Mouse (Mus musculus): Measurements from ENCODE around the gene Prpsap2. TPM values are rescaled to one million over a fixed set of nuclear protein-coding genes. Genes with fewer than 3 reads are reported as not detected.

The Prpsap2 gene
- total RNA-seq, 2 experiments from 2014 or later: 27.7 to 31.8 TPM

DNA sequence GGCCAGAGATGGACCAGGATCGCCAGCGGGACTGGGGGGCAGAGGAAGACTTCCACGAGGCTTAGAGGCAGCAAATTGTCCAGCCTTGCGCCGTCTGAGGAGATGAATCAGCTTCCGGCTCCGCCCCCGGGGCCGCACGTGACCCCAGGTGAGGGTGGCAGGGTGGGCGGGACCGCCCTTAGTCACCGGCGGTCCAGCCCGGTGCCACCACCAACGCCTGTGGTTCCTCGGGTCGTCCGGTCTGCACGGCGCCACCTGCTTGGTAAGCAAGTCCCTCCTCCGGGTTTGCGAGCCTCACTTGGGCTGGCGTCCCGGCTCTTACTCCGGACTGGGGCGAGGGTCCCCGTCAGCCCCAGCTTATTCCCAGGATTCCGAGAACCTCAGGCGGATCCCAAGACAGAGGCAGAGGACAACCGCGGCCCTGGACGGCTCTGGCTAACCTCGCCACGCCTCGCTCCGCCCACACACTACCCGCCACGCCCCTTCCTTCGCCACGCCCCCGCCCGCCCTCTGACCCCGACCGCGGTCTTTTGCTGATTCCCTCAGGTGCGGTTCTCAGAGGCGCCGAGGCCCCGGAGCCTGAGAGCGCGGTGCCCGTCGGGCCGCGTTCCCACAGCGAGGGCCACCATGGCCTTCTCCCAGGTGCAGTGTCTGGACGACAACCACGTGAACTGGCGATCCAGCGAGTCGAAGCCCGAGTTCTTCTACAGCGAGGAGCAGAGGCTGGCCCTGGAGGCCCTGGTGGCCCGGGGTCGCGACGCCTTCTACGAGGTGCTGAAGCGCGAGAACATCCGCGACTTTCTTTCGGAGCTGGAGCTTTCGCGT, 77.8 kb downstream of the Prpsap2 start, which contains the start of gene Fam83g:
Gene Fam83g (plus strand): TSS at position 185 of the 825 bp plus-strand sequence.
- peak; percentile 16; the same call in 1 of the 2 replicates for ATAC-seq (replicated peaks; ENCODE audit: low FRiP score, low TSS enrichment, poor library complexity, severe bottlenecking)

Other genes with a start within 250 kb of the Prpsap2 start
- 2.2 TPM in 1 of 2 replicates, not detected in the other for gene Epn2, start 182.4 kb downstream of the Prpsap2 start, total RNA-seq (2014; fragmentation: Nextera tagmentation)
- 0.38 and 4.1 TPM in 2 replicates for gene Epn2, start 182.4 kb downstream of the Prpsap2 start, total RNA-seq (2017)
- gene Grap, start 108.8 kb downstream of the Prpsap2 start, total RNA-seq (2014; fragmentation: Nextera tagmentation): 2.2 and 2.4 TPM in 2 replicates
- 1.3 TPM in 1 of 2 replicates, not detected in the other for gene Grap, start 108.8 kb downstream of the Prpsap2 start, total RNA-seq (2017)
- gene Fam83g, start 78.0 kb downstream of the Prpsap2 start, total RNA-seq (2014; fragmentation: Nextera tagmentation): not detected in 2 replicates
- not detected in 2 replicates for gene Fam83g, start 78.0 kb downstream of the Prpsap2 start, total RNA-seq (2017)
- not detected in 2 replicates for gene Slc5a10, start 41.3 kb downstream of the Prpsap2 start, total RNA-seq (2014; fragmentation: Nextera tagmentation)
- not detected in 2 replicates for gene Slc5a10, start 41.3 kb downstream of the Prpsap2 start, total RNA-seq (2017)
- 15.1 and 25.9 TPM in 2 replicates for gene Ulk2, start 93.0 kb upstream of the Prpsap2 start, total RNA-seq (2014; fragmentation: Nextera tagmentation)
- gene Ulk2, start 93.0 kb upstream of the Prpsap2 start, total RNA-seq (2017): 21.7 and 21.9 TPM in 2 replicates
- gene Akap10, start 168.2 kb upstream of the Prpsap2 start, total RNA-seq (2014; fragmentation: Nextera tagmentation): 20.6 and 23.5 TPM in 2 replicates
- gene Akap10, start 168.2 kb upstream of the Prpsap2 start, total RNA-seq (2017): 21.6 and 27.2 TPM in 2 replicates
- gene Specc1, start 194.7 kb upstream of the Prpsap2 start, total RNA-seq (2014; fragmentation: Nextera tagmentation): 35.8 and 41.4 TPM in 2 replicates
- gene Specc1, start 194.7 kb upstream of the Prpsap2 start, total RNA-seq (2017): 43.9 and 65.4 TPM in 2 replicates